Mouse (Mus musculus) spleen, postnatal 10 days (tissue): ENCODE measurements around the gene Fto.

Experiments used
- DNase-seq, 2 experiments: peaks; one replicate each; pipeline ENCODE4 v3.0.0; 2021 to 2022; ENCODE audit warnings: low spot score in 2 of 2

The Fto gene

DNA sequence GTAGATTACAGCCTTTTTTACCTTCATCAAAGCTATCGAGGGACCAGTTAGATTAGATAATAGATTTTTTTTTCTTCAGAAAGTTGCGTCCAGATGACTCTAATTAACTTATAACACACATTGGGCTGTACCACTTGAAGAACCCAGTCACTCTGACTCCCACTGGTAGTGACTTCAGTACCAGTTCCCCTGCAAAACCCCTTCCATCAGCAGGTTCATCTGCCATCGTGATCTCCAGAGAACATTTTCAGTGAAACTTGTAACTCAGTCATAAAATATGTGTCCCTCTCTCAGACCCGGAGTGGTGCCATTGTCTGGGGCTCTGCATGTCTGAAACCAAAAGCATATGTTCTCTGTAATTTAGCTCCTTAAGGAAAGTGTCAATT, 211.5 kb downstream of the Fto start:
- no peak for DNase-seq

DNA sequence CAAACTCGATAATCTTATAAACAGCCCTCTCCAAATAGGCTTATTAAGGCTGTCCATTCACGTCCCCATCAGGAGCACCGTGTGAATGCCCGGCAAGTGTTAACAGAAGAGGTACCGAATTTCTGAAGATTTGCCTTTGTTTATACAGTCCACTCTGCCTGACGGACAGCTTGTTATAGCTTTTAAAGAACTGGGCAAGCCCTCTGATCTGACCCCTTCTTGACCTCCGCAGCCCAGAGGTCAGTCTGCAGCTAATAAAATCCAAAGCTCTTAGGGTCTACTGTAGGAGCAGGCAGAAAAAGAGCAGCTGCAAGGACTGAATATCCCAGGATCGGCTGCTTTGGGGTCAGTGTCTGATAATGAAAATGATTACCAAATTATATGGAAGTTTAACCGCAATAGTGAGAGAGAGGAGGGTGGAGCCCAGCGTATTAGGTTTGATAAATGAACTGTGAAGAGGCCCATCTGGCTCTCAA, 212.1 kb downstream of the Fto start:
- DNase-seq: no peak

GRCm38 (mm10) chr8:91528967-91529366, 215.6 kb downstream of the Fto start:
- no peak for DNase-seq

DNA sequence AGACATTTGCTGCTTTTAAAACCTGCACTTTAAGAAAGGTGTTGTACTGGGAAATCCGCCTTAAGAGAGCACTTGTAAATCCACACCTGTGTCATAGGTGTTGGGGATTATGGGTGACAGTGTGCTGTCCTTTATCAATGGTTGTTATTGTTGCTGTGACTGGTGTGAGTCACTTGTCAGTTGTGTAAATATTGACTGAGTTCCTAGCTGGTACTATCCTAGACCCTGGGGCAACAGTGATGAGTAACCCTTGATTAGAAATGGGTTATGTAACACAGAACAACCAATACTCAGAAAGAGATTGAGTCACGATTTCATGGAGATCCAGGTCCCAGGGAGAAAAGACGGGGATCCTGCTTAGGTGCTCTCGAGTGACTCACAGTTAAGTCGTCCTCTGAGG, 216.4 kb downstream of the Fto start:
- no peak for DNase-seq

- DNase-seq: no peak
Measured at GRCm38 (mm10) chr8:91530656-91531055, 217.3 kb downstream of the Fto start.

GRCm38 (mm10) chr8:91531971-91532370, 218.6 kb downstream of the Fto start:
- peak; percentile 42 to 81 for DNase-seq

DNA sequence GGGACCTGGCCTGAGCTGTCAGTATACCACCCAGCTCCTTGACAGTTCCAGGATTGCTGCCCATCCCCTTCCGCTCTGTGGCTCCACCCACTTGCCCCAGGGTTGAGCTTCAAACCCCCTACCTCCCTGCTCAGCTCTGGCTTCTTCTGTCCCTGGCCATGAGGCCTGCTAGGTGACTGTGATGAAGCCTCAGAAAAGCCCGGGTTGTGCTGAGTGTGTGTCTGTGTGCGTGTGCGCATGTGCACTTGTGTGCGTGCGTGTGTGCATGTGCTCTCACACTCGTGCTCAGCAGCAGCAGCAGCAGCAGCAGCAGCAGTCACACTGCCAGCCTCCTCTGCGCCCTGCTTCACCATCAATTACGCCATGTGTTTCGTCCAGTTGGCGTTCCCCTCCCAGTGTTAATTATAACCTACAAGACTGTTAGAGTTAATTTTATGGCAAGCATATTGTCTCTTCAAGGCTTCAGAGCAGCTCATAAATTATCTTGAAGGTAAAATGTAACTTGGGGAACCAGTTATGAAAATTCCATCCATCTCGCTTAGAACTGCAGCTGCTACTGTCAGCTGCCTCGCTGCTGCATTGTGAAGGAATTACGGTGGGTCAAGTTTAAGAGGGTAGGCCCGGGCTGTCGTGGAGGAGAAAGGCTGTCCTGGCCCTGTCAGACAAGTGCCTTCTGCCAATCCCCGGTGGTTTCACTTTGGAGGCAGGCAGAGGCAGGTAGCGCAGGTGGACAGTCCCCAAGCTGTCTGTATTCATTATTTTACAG, 219.5 kb downstream of the Fto start:
- no peak for DNase-seq

DNA sequence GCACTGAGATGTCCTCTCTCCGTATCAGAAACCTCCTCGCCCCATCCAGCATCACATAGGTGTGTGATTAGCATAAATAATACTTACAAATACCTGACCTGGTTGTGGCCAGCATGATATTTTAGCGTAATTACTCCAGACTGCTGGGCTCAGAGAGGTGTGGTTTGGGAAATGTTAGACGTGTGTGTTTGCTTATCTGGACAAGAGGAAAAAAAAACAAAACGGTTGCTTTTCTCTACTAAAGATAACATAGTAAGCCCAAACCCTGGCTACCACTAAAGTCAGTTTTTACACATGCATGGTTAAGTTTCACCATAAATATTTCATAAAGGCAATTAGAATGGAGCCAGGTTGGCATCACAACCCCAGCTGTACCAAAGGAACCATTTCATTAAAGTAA, 221.4 kb downstream of the Fto start:
- DNase-seq: no peak

DNA sequence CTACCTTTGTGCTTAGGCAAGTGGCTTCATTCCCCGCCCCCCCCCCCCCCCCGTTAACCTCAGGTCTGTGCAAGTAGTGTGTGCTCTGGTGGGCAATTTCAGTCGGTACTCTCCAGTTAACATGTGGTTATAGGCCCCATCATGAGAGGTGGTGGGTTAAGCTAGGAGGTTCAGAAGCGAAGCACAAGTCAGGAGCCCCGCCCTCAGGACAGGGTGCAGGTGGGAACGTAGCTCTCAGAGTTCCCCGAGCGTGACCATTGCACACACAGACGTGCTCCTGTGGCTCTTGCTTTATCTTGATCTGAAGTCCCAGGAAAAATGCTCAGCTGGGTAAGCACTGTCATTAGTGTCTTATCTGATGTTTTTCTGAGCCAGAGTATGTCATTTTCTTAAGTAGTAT, 224.8 kb downstream of the Fto start:
- DNase-seq: no peak

GRCm38 (mm10) chr8:91538892-91539291, 225.6 kb downstream of the Fto start:
- DNase-seq: no peak

DNA sequence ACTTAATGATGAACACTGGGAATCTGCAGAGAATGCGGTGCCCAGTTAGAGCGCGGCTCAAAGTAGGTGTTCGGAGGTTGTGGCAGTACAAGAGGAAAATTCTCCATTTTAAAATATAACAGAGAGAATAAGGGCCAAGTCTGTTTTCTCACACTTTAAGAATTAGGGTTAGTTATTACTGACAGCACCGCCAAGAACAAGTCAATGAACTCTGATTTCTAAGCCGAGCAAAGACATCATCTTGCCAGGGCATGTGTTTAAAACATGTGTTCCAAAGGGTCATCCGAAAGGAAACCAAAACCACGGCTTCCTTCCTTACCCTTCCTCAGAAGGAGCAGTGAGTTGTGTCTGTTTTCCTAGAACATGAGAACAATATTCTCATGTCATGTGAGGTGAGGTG, 226.3 kb downstream of the Fto start:
- no peak for DNase-seq

- no peak for DNase-seq
Measured at GRCm38 (mm10) chr8:91541229-91541628, 227.9 kb downstream of the Fto start.

DNA sequence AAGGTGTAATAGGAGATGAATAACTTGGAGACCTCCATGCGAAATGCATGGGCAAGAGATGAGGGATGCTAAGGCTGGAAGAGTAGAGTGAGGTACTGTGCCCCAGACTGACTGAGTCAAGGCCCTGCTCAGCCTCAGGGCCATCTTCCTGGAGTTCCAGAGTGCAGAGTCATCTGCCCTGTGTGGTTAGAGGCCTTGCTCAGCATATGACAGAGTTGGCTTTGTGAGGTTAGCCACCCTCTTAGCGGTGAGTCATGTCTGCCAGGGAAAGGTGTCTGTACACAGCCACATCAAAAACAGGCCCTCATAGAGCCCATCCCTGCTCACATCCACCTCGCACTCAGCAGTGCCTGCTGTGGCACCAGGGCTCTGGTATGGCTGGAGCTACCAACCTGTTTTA, 232.2 kb downstream of the Fto start:
- no peak for DNase-seq

DNA sequence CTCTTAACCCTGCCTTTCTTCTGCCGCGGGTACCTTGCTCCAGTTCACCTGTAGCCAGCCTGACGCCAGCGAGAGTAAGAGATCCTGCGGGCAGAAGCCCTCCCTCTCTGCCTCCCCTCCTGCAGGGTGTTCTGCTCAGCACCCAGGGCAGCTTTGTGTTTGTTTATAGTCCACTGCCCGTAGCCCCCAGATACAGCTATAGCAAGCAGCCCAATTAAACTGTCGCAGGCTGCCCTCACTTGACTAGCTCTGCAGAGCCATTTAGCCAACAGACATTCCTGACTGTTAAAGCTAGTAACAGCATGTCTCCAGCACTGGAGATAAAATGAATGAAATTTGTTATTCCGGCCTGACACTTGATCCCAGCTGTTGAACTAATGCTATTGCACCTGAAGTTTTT, 233.3 kb downstream of the Fto start:
- no peak for DNase-seq

- DNase-seq: no peak
Measured at GRCm38 (mm10) chr8:91550131-91550530, 236.8 kb downstream of the Fto start.

- DNase-seq: no peak
Measured at GRCm38 (mm10) chr8:91551166-91551765, 237.9 kb downstream of the Fto start.

DNA sequence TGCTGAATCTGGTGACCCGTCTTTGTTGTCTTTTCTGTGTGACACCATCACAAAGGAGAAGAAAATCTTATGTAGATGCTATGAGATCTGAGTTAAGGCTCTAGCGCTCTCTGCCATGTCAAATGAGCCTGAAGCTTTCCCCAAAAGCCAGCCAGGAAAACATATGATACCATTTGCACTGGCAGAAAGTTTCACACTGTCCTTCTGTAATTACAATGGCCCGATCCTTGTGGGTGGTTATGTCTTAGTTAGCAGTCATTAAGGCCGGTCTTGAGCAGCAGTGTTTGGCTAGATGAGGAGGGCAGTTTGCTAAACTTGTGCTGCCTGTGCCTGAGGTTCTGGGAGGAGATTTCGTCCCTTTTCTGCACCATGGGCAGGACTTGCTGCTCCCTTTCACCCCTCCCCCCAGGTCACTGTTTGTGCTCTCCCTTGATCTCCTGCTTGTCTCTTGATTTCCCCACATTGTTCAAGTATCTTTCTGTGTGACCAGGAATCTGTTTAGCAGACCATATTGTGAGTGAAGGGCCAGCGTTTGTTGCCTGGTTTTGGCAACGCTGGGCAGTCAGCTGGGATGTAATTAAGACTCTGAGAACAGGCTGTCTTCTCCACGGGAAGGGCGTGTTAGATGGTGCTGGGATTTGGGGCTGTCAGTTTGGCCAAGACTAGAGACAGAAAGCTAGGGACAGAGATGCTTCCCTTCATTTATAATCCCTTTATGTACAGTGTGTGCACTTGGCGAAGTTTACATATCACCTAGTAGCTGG, 238.6 kb downstream of the Fto start:
- no peak for DNase-seq

GRCm38 (mm10) chr8:91552635-91553034, 239.3 kb downstream of the Fto start:
- no peak for DNase-seq

GRCm38 (mm10) chr8:91553387-91553786, 240.1 kb downstream of the Fto start:
- no peak for DNase-seq

DNA sequence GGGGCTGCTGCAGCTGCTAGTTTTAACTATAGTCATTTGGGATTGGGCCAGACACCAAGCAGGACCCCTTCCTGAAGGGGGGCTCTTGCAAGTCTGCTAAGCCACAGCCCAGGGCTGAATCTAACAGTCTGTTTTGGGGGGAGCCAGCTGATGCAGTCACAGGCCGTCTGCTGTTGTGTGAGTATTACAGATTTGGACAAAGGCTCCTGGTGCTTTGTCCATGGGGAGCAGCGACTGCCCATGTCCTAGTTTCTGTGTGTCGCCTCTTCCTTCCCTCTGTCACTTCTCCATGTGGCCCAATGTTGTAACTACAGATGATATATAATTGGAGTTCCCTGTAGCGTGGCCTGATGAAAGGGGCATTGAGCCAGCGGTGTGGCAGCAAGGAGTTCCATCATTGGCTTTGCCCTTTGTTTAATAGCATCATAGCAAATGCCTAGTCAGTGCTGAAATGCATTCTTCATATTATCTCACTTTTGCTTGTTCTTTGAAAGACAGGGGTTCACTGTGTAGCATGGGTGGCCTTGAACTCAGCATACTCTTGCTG, 243.8 kb downstream of the Fto start:
- DNase-seq: no peak

GRCm38 (mm10) chr8:91558408-91558807, 245.1 kb downstream of the Fto start:
- no peak for DNase-seq

DNA sequence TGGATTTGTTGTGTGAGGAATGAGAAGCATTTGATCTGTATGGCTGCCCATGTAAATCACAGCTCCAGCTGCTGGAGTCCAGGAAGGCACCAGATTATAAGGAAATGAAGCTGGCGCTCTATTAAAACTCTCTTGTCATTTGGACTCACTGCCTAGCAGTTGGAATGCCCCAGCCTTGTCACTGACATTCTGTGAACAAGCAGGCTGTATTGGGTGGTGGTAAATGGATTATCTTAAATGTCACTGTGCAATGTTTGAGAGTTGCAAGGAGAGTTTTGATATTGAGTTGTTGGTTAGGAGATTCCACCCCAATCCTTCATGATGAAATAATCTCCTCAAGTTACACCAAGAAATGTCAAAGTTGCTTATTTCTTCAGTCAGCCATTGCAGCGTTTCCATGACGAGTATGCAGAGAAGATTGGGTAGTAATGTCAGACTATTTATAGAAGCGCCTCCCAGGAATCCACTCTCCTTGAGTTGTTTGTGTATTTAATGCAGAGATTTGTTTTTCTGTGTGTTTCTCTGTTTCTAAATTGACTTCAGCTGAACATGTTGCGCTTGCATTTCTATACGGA, 246.8 kb downstream of the Fto start:
- no peak for DNase-seq
